Mouse (Mus musculus) Patski (cell line): ENCODE results near the gene Ttc17. TPM values are rescaled to one million over a fixed set of nuclear protein-coding genes. Genes with fewer than 3 reads are reported as not detected.
"Not testable (repeated sequence)": the region's sequence is repeated elsewhere in the genome, so short reads cannot be mapped to it uniquely, and the experiment has no call there.

Experiments used
- ATAC-seq: fragments of 100-300 bp; one replicate; pipeline ENCODE4 v1.8.0; 2021
- CTCF ChIA-PET: fragments of 350-600 bp; sonication (Branson Sonifier 250); formaldehyde crosslinking; loops from one replicate; lab custom pipeline; 2022; ENCODE audit warnings: inconsistent platforms; lab: Charles Lee
- POLR2A ChIA-PET: fragments of 350-600 bp; sonication (Branson Sonifier 250); formaldehyde crosslinking; loops from one replicate; lab custom pipeline; 2022; ENCODE audit warnings: antibody characterized with exemption, inconsistent platforms; lab: Charles Lee
- DNase-seq: peaks from one replicate; pipeline ENCODE4 v3.0.0-alpha.2; 2011; ENCODE audit warnings: low read depth, low spot score
- H3K27me3 ChIP-seq: fragments of 371-371 bp; one replicate; pipeline ENCODE4 v1.5.1; 2021
- CTCF ChIP-seq: fragments of 100-300 bp; IDR thresholded peaks from one replicate; pipeline ENCODE4 v1.5.1; 2021
- in situ Hi-C: fragments of 300-500 bp; cut with MboI; formaldehyde crosslinking; loops from 3 replicates; pipeline ENCODE4 v1.11.1; 2018; ENCODE audit warnings: low pct_unique_long_range_greater_than_20kb, mixed read lengths
- polyA plus RNA-seq: library from polyadenylated mRNA; unstranded; gene quantifications from one replicate; pipeline ENCODE4 v1.2.3, GENCODE M21; 2021

The Ttc17 gene
- polyA plus RNA-seq, 1 experiment from 2014 or later = 30.1 TPM

DNA sequence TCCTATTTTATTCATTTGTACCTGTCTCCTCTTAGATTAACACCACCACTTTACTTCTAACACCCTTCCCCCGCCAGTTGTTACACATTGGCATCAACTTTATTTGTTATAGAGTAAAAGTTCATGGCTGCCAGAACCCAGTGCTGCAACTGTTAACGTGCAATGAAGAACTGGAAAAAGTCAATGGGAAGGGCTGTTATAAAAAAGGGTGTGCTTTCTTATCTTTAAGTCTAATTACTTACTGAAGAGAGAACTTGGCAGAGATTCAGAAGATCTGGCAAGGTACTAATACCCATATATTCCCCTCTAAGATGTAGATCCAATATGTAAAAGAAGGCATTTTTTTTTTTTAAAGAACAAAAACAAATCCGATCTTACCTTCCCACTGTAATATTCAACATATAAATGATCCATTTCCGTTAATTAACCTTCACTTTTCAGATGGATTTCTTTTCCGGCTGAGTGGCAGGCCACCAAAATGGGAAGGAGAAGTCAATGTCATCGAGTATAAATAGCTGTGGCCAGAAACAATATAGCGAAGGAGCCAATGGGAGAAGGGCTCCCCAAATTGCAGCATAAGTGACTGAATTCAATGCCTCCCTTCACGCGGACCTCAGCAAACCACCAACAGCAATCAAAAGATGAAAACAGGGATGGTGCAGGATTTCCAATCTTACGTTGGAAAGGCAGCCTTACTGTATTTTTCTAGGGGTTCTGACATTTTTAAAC, 1.8 kb downstream of the Ttc17 start:
- ChIA-PET POLR2A (no interaction called here), CTCF (no interaction called here)
- no peaks in the 10 kb centered on the region for H3K27me3 ChIP-seq
- in situ Hi-C loops = no loop called here
- ATAC-seq (no peak), DNase-seq (no peak)
- no peak for TF ChIP-seq CTCF

DNA sequence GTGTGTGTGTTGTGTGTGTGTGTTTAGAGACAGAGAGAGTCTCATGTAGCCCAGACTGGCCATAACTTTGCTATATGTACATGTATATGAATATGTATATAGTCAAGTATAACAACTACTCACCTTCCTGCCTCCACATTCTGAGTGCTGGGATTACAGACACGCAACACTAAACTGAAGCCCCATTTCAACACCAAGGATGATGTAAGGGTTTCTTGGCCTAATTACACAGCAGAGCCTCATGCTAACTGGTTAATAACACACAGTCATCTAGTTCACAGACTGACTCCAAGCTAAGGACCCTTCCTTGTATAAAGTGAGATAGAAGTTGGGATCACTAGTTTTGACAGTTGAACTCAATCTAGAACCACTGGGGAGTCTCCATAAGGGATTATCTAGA, 3.9 kb downstream of the Ttc17 start:
- ChIA-PET CTCF (interaction anchor here (1.4 to 2.1 kb wide), 2 partner anchors 10 to 29 kb away, joined by 3 to 8 read pairs; no protein-coding TSS in a partner anchor), POLR2A (no interaction called here)
- in situ Hi-C loops = no loop called here
- H3K27me3 ChIP-seq = no peaks in the 10 kb centered on the region
- DNase-seq (no peak), ATAC-seq (no peak)
- TF ChIP-seq CTCF = no peak

DNA sequence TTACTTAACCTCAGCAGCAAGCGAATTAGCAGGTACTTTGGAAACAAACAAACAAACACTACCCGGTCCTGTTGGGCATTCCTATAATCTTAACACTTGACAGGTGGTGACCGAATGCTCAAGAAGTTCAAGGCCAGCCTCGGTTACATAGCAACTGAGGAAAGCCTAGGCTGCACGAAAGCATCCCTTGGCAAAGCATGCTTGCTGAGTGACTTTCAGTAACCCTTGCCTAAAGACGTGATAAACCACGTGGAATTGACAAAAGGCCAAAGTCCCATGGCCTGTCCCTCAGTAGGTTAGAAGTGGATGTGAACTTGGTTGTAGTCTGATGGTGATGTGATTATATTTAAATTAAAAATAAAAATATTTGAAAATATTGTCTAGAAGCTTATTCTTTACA, 4.4 kb downstream of the Ttc17 start:
- in situ Hi-C loops = no loop called here
- no peak for TF ChIP-seq CTCF
- ATAC-seq (no peak), DNase-seq (no peak)
- no peaks in the 10 kb centered on the region for H3K27me3 ChIP-seq
- ChIA-PET CTCF (interaction anchor here (1.4 to 2.1 kb wide), 2 partner anchors 9 to 28 kb away, joined by 3 to 8 read pairs; no protein-coding TSS in a partner anchor), POLR2A (interaction anchor here (0.8 kb wide), 1 partner anchor 23 kb away, joined by 5 read pairs; no protein-coding TSS in a partner anchor)

DNA sequence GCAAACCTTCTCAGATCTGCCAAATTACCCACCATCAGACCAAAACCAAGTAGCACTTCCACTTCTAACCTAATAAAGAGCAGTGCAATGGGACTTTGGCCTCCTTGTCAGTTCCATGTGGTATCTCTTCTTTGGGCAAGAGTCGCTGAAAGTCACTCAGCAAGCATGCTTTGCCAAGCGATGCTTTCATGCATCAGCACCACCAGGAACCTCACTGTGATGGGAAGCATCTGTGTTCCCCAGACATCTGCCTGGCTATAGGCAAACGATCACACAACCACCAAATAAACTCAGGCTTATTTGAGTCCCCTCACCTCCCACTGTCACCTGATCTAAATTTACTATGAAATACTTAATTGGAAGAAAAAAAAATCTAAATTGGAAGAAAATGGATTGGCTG, 5.5 kb downstream of the Ttc17 start:
- DNase-seq (no peak), ATAC-seq (no peak)
- ChIA-PET CTCF (no interaction called here), POLR2A (no interaction called here)
- H3K27me3 ChIP-seq = no peaks in the 10 kb centered on the region
- in situ Hi-C loops = no loop called here
- no peak for TF ChIP-seq CTCF

DNA sequence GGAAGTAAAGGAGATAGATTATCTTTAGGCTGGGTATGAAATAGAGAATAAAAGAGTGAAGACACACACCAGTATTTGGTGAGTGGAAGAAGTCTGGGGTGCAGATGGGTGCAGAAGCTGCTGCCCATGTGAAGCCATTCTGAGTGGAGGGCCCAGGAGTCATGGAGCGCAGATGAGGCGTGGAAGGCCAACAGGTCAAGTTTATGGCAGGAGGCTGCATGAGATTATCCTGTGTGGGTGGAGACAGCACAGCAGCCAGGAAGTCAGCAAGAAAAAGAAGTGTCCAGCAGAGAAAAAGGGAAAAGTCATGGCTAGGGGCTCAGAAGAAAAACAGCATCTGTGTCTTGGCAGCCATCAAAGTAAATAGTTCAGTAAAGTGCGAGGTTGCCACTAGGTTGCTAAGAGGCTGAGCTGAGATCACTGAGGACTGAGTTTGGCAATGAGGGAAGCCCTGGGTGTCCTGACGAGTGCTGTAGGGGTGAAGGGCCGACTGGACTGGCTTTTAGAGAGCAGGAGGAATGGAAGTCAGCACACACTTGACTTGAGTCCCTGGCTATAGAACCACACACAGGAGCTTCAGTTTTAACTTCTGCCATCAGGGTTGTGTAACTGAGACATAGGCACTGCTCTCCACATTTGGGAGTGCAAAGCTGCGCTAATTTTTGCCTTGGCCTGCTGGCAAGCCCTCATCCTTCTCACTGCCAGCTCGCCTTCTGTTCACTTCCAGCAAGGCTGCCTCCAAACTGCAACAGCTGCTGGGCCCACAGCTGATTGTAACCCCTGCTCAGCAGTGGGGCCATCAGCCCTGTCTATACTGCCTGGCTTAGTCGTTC, 8.1 kb downstream of the Ttc17 start:
- ATAC-seq = no peak
- in situ Hi-C loops = no loop called here
- POLR2A ChIA-PET = no interaction called here

DNA sequence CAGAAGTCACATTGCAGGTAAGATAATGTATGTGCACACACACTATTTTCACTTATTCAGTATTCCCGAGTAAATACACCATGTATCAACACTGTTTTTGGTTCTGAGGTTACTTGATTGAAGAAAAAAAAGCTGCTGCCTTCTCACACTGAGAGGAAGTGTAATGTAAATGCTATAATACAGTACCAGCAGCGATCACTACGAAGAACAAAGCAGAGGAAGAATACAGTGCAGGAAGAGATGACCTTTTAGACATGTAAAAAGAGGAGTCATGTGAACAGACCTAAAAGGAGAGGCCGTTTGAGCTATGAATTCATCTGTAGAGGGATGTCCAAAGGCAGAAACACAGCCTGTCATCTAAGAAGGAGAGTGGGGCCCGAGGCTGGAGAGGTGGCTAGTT, 9.0 kb downstream of the Ttc17 start:
- no peak for TF ChIP-seq CTCF
- in situ Hi-C loops = no loop called here

More for the DNA sequence above, 8.1 kb downstream of the Ttc17 start:
- CTCF ChIA-PET = interaction anchor here (1.7 kb wide), 1 partner anchor 9 kb away, joined by 3 read pairs; no protein-coding TSS in a partner anchor
- no peaks in the 10 kb centered on the region for H3K27me3 ChIP-seq
- DNase-seq = no peak
- TF ChIP-seq CTCF = no peak

DNA sequence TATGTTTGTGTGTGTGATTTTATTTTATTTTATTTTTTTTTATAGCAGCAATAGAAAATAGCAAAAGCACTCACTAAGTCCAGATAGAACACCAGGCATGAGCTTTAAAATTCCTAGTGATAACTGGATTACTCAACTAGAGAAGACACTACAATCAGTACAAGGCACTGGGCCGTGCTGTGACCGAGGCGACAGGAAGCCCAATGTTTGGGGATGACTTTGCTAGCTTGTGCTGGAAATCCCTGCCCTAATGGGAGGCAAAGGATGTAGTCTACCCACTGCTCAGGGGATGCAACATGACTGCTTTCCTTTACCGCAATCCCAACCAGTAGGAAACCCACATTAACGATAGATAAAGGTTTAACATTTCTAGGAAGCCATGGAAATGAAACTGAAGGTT, 10.2 kb downstream of the Ttc17 start:
- no peak for ATAC-seq
- H3K27me3 ChIP-seq = no peaks in the 10 kb centered on the region
- ChIA-PET POLR2A (no interaction called here), CTCF (interaction anchor here (0.6 to 1.7 kb wide), 2 partner anchors 11 to 341 kb away, joined by 3 read pairs; no protein-coding TSS in a partner anchor)
- DNase-seq = no peak
- no peak for TF ChIP-seq CTCF
- in situ Hi-C loops = no loop called here

More for the DNA sequence above, 9.0 kb downstream of the Ttc17 start:
- no peaks in the 10 kb centered on the region for H3K27me3 ChIP-seq
- ChIA-PET CTCF (interaction anchor here (1.7 kb wide), 1 partner anchor 10 kb away, joined by 3 read pairs; no protein-coding TSS in a partner anchor), POLR2A (interaction anchor here (0.8 kb wide), 1 partner anchor 28 kb away, joined by 4 read pairs; no protein-coding TSS in a partner anchor)
- ATAC-seq (no peak), DNase-seq (no peak)

DNA sequence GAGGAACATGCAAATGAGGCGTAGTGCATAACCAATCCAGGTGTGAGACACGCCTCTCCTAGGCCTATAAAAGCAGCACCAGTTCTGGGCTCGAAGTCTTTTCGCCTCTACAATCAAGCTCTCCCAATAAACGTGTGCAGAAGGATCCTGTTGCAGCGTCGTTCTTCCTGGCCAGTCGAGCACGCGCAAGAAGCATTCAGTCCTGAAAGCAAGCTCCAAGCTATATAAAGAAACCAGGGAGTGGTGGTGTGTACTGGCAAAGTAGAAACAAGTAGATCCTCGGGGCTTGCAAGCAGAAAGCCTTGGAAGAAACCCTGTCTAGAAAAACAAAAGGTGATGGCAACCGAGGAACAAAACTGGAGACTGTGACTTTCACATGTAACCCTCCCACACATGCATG, 15.4 kb downstream of the Ttc17 start:
- POLR2A ChIA-PET, H3K27me3 ChIP-seq, DNase-seq, CTCF ChIA-PET, ATAC-seq, in situ Hi-C loops: not testable (repeated sequence)

DNA sequence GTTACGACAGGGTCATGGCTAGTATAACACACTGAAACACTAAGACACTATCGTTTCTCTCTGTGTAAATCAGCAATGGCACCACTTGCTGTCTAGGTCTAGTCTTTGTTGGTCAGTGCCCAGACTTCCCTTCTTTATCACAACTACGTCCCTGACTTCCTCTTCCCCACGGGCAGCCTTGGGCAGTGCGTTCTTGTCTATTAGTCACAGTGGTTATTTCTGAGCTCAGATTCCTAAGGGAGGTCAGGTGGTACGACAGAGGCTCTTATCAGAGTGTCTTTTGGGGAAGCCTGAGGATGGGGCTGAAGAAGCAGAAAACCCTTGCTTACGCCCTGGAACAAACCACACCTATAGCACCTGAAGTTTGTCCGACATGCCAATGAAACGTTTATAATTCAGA, 17.5 kb downstream of the Ttc17 start:
- in situ Hi-C loops = no loop called here
- ChIA-PET CTCF (no interaction called here), POLR2A (no interaction called here)
- DNase-seq (no peak), ATAC-seq (no peak)
- H3K27me3 ChIP-seq = no peaks in the 10 kb centered on the region
- no peak for TF ChIP-seq CTCF

DNA sequence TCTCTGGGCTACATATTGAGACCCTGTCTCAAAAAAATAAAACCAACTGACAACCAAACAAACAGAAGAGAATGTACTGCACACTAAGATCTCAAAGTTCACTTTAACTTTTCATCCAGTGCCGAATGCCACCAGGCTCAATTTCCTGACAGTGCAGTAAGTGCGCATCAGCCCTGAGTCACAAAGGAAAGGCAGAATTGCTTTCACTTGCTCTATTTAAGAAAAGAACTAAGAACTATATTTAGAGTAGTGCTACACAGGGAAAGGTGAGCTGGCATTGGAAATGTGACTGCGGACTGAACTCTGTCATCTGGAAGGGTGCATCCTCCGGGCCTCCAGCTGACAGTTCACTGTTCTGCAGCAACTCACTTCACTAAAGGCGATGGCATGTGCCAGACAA, 18.6 kb downstream of the Ttc17 start:
- TF ChIP-seq CTCF = no peak
- POLR2A ChIA-PET = no interaction called here
- no peaks in the 10 kb centered on the region for H3K27me3 ChIP-seq
- CTCF ChIA-PET = no interaction called here
- no peak for DNase-seq
- in situ Hi-C loops = no loop called here
- ATAC-seq = no peak

DNA sequence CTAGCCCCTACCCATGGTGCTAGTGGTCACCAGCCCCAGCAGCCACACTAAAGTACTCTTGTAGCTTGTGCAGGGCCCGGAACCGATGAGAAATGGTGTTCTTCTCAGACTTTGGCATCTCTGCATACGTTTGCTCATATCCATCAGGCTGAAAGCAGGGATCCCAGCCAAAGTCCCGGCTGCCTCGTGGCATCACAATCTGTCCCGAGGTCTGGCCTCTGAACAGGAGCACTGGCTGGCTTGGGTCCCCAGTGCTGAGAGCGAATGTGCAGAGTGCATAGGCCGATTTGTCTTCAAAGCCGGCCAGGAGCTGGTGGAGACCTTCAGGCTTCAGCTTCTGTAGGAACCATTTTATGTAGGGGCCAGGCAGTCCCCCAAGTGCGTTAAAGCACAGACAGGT, 22.0 kb downstream of the Ttc17 start:
- POLR2A ChIA-PET, H3K27me3 ChIP-seq, DNase-seq, CTCF ChIA-PET, ATAC-seq, in situ Hi-C loops: not testable (repeated sequence)
